Mouse (Mus musculus) forebrain, embryonic 15.5 days (tissue): ENCODE results near the gene Zfp207. TPM values are rescaled to one million over a fixed set of nuclear protein-coding genes. Genes with fewer than 3 reads are reported as not detected.

ENCODE experiments used
- ATAC-seq: fragments of 200-750 bp; cut with Nextera tagmentation; replicated peaks from 2 replicates; pipeline ENCODE4 v1.8.0; 2017; ENCODE audit warnings: mild to moderate bottlenecking, moderate TSS enrichment, moderate library complexity
- H3K27ac ChIP-seq: fragments of 300-500 bp; sonication (generic); replicated peaks from 2 replicates; pipeline ENCODE4 v1.5.1; 2015; ENCODE audit warnings: mild to moderate bottlenecking, inconsistent platforms
- H3K27me3 ChIP-seq: fragments of 300-500 bp; sonication (generic); 2 replicates; pipeline ENCODE4 v1.6.1; 2015; ENCODE audit warnings: inconsistent platforms
- H3K36me3 ChIP-seq: fragments of 300-500 bp; sonication (generic); 2 replicates; pipeline ENCODE4 v1.6.1; 2015; ENCODE audit warnings: mild to moderate bottlenecking, inconsistent platforms
- H3K4me1 ChIP-seq: fragments of 300-500 bp; sonication (generic); 2 replicates; pipeline ENCODE4 v1.6.1; 2015; ENCODE audit warnings: inconsistent platforms
- H3K4me2 ChIP-seq: fragments of 300-500 bp; sonication (generic); replicated peaks from 2 replicates; pipeline ENCODE4 v1.6.1; 2015; ENCODE audit warnings: mild to moderate bottlenecking, inconsistent platforms
- H3K4me3 ChIP-seq: fragments of 300-500 bp; sonication (generic); 2 replicates; pipeline ENCODE4 v1.5.1; 2015; ENCODE audit warnings: mild to moderate bottlenecking, inconsistent platforms
- H3K9ac ChIP-seq: fragments of 300-500 bp; sonication (generic); replicated peaks from 2 replicates; pipeline ENCODE4 v1.6.1; 2015; ENCODE audit warnings: mild to moderate bottlenecking, inconsistent platforms
- H3K9me3 ChIP-seq: fragments of 300-500 bp; sonication (generic); 2 replicates; pipeline ENCODE4 v1.6.1; 2016; ENCODE audit warnings: inconsistent platforms
- WGBS: fragments of 180-500 bp; shearing (Covaris S2); methylation state at CpG from one replicate; pipeline ENCODE4 v1.1.7; 2015; ENCODE audit warnings: mixed read lengths; 5-methylcytosine and 5-hydroxymethylcytosine counted together
- polyA plus RNA-seq: library from polyadenylated mRNA; unstranded; fragments of >200 nt; fragmentation: Nextera tagmentation; extraction: Ambion mirVana; gene quantifications from 2 replicates; pipeline ENCODE4 v1.2.1, GENCODE M21; 2015

The Zfp207 gene
- polyA plus RNA-seq, 1 experiment from 2014 or later, result 231 TPM

GRCm38 (mm10) chr11:80452242-80452641, 69.2 kb downstream of the Zfp207 start:
- Histone ChIP-seq H3K9ac (no peak overlapping the region), H3K9me3 (no peaks in the 10 kb centered on the region), H3K4me1 (no peaks in the 10 kb centered on the region), H3K4me2 (no peak overlapping the region), H3K27me3 (no peaks in the 10 kb centered on the region), H3K4me3 (no peak overlapping the region), H3K27ac (no peak overlapping the region), H3K36me3 (peaks cover 53% of the 10 kb centered on the region)
- ATAC-seq, result no peak
- WGBS, result 92% methylated on average over 3 of the region's 3 CpGs

DNA sequence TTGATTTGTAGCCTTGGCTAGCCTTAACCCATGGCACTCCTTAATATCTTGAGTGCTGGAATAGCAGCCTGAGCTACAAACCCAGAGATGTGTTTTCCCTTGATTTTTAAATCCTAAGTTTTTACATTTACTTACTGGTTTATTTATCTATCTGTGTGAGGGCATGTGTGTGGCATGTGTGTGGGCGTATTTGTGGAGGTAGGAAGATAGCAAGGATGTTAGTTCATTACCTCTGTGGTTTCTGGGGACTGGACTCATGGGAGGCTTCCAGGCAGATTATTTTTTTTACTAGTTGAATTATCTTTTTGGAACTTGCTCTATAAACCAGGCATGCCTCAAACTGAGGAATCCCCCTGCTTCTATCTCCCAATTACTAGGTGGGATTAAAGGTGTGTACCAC, 70.1 kb downstream of the Zfp207 start:
- H3K4me2 ChIP-seq, result no peak overlapping the region
- no peaks in the 10 kb centered on the region for H3K4me1 ChIP-seq
- H3K36me3 ChIP-seq, result peaks cover 56% of the 10 kb centered on the region
- no peak overlapping the region for H3K9ac ChIP-seq
- no peak overlapping the region for H3K27ac ChIP-seq
- no peak overlapping the region for H3K4me3 ChIP-seq
- H3K27me3 ChIP-seq, result no peaks in the 10 kb centered on the region
- no peak for ATAC-seq
- H3K9me3 ChIP-seq, result no peaks in the 10 kb centered on the region
- 97% methylated on average over 1 of the region's 1 CpGs for WGBS

Other genes with a start within 250 kb of the Zfp207 start
- gene Tefm, start 241.1 kb upstream of the Zfp207 start, polyA plus RNA-seq, result 28.2 and 30.7 TPM in 2 replicates
- 2.7 and 3.3 TPM in 2 replicates for gene Adap2, start 229.2 kb upstream of the Zfp207 start, polyA plus RNA-seq
- 3.0 and 3.3 TPM in 2 replicates for gene Rnf135, start 199.4 kb upstream of the Zfp207 start, polyA plus RNA-seq
- gene Rhot1, start 174.3 kb upstream of the Zfp207 start, polyA plus RNA-seq, result 75.7 and 78.6 TPM in 2 replicates
- gene Rhbdl3, start 82.4 kb upstream of the Zfp207 start, polyA plus RNA-seq, result 20.4 and 23.3 TPM in 2 replicates
- 33.9 and 37.9 TPM in 2 replicates for gene 5730455P16Rik, start 5.2 kb upstream of the Zfp207 start, polyA plus RNA-seq
- gene Psmd11, start 45.3 kb downstream of the Zfp207 start, polyA plus RNA-seq, result 341 and 346 TPM in 2 replicates
- gene Cdk5r1, start 93.7 kb downstream of the Zfp207 start, polyA plus RNA-seq, result 105 and 120 TPM in 2 replicates